Mouse (Mus musculus): ENCODE data around the gene Camkmt. TPM values are rescaled to one million over a fixed set of nuclear protein-coding genes. Genes with fewer than 3 reads are reported as not detected.

Camkmt gene
- polyA plus RNA-seq, 1 experiment from 2014 or later, result 6.9 TPM

GRCm38 (mm10) chr17:85089011-85089410, 1.3 kb upstream of the Camkmt start:
- no peak for DNase-seq (ENCODE audit: low read depth, low spot score)
- CTCF ChIA-PET, result interaction anchor here (1.3 kb wide), 1 partner anchor 8 kb away, joined by 3 read pairs; no protein-coding TSS in a partner anchor
- ATAC-seq, result no peak
- TF ChIP-seq CTCF (IDR thresholded peaks at IDR 0.05), result no peak
- POLR2A ChIA-PET, result no interaction called here
- H3K27me3 ChIP-seq, result no peaks in the 10 kb centered on the region
- in situ Hi-C loops (cut with MboI; ENCODE audit: low pct_unique_long_range_greater_than_20kb), result loop anchor here (10.0 kb wide), 1 partner anchor 64 kb away; the partner anchor contains the start of gene Slc3a1

DNA sequence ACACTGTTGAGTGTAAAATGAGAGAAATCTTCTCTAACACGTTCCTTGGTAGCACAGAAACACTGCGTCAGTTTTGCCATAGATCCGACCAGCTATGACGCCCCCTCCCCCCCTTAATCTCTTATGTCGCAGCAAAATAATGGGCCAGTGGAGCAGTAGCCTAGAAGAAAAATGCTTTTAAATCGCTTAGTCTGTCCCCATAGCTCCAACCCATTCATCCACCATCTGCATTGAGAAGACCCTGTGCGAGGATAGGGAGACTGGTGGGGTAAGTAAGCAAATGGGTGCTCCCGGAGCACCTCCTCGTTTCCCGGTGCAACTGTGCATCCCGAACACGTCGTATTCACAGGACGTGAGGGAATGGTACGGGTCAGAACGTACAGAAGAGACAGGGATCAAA, 731 bp upstream of the Camkmt start:
- CTCF ChIA-PET, result interaction anchor here (1.3 to 1.4 kb wide), 2 partner anchors 9 to 21 kb away, joined by 3 to 4 read pairs; no protein-coding TSS in a partner anchor
- ATAC-seq, result peak; percentile 6
- in situ Hi-C loops (cut with MboI; ENCODE audit: low pct_unique_long_range_greater_than_20kb), result loop anchor here (10.0 kb wide), 1 partner anchor 65 kb away; the partner anchor contains the start of gene Slc3a1

DNA sequence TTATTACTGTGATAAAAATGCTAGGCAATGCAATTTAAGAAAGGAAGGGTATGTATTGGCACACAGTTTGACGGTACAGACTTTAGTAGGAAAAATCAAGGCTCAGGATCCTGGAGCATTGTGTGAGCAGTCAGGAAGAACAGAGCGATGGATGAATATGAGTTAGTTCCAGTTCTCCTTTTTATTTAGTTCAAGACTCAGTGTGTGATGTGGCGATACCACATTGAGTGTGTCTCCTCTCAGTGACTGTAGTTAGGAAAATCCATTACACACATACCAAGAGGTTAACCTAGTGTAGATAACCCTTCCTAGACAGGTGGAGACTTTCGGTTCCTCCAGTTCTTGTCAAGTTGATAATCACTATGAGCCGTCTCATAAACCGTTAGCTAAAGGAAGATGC, 1.4 kb downstream of the Camkmt start:
- no peak for ATAC-seq
- POLR2A ChIA-PET, result no interaction called here
- no peak for TF ChIP-seq CTCF (IDR thresholded peaks at IDR 0.05)
- in situ Hi-C loops (cut with MboI; ENCODE audit: low pct_unique_long_range_greater_than_20kb), result no loop called here
- CTCF ChIA-PET, result interaction anchor here (1.2 kb wide), 2 partner anchors 95 to 98 kb away, joined by 3 to 4 read pairs; no protein-coding TSS in a partner anchor
- no peak for DNase-seq (ENCODE audit: low read depth, low spot score)
- H3K27me3 ChIP-seq, result no peaks in the 10 kb centered on the region

More for the DNA sequence above, 731 bp upstream of the Camkmt start:
- no peak for TF ChIP-seq CTCF (IDR thresholded peaks at IDR 0.05)
- DNase-seq (ENCODE audit: low read depth, low spot score), result no peak
- POLR2A ChIA-PET, result interaction anchor here (0.7 kb wide), 1 partner anchor 62 kb away, joined by 4 read pairs; no protein-coding TSS in a partner anchor
- no peaks in the 10 kb centered on the region for H3K27me3 ChIP-seq

GRCm38 (mm10) chr17:85096396-85096795, 6.0 kb downstream of the Camkmt start:
- no peak for DNase-seq (ENCODE audit: low read depth, low spot score)
- in situ Hi-C loops (cut with MboI; ENCODE audit: low pct_unique_long_range_greater_than_20kb), result no loop called here
- TF ChIP-seq CTCF (IDR thresholded peaks at IDR 0.05), result no peak
- ATAC-seq, result no peak
- POLR2A ChIA-PET, result no interaction called here
- H3K27me3 ChIP-seq, result no peaks in the 10 kb centered on the region
- CTCF ChIA-PET, result interaction anchor here (1.1 kb wide), 1 partner anchor 20 kb away, joined by 5 read pairs; no protein-coding TSS in a partner anchor

- no peaks in the 10 kb centered on the region for H3K27me3 ChIP-seq
- in situ Hi-C loops (cut with MboI; ENCODE audit: low pct_unique_long_range_greater_than_20kb), result no loop called here
- no peak for DNase-seq (ENCODE audit: low read depth, low spot score)
- ChIA-PET POLR2A (no interaction called here), CTCF (interaction anchor here (1.6 kb wide), 1 partner anchor 18 kb away, joined by 4 read pairs; no protein-coding TSS in a partner anchor)
- ATAC-seq, result no peak
- TF ChIP-seq CTCF (IDR thresholded peaks at IDR 0.05), result no peak
These were observed 8.4 kb downstream of the Camkmt start for GRCm38 (mm10) chr17:85098677-85099323.

GRCm38 (mm10) chr17:85100232-85100631, 9.9 kb downstream of the Camkmt start:
- no peaks in the 10 kb centered on the region for H3K27me3 ChIP-seq
- no peak for TF ChIP-seq CTCF (IDR thresholded peaks at IDR 0.05)
- in situ Hi-C loops (cut with MboI; ENCODE audit: low pct_unique_long_range_greater_than_20kb), result no loop called here
- ATAC-seq, result no peak
- no peak for DNase-seq (ENCODE audit: low read depth, low spot score)
- CTCF ChIA-PET, result interaction anchor here (0.8 to 1.6 kb wide), 2 partner anchors 8 to 17 kb away, joined by 3 to 4 read pairs; no protein-coding TSS in a partner anchor
- POLR2A ChIA-PET, result no interaction called here

GRCm38 (mm10) chr17:85101751-85102150, 11.4 kb downstream of the Camkmt start:
- CTCF ChIA-PET, result interaction anchor here (1.5 kb wide), 1 partner anchor 15 kb away, joined by 3 read pairs; no protein-coding TSS in a partner anchor
- H3K27me3 ChIP-seq, result no peaks in the 10 kb centered on the region
- in situ Hi-C loops (cut with MboI; ENCODE audit: low pct_unique_long_range_greater_than_20kb), result no loop called here
- no peak for TF ChIP-seq CTCF (IDR thresholded peaks at IDR 0.05)
- DNase-seq (ENCODE audit: low read depth, low spot score) (no peak), ATAC-seq (no peak)
- POLR2A ChIA-PET, result no interaction called here

DNA sequence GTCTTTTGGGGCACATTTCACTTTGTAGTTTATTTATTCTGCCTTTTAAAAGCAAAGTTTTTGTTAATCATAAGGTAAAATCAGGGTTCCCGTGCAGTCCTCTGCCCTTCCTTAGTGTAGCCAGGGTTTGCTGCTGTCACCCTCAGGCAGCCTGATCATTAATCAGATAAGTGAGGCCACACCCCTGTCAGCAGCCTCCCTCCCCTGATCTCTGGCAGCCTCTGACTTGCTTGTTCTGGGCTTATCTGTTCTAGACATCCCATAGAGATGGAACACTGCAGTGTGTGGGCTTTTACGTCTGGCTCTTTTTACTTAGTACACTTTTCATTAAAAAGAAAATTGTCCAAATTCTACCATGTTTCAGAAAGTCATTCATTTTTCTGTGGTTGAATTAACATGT, 13.0 kb downstream of the Camkmt start:
- ChIA-PET POLR2A (no interaction called here), CTCF (interaction anchor here (1.3 to 1.5 kb wide), 2 partner anchors 13 to 25 kb away, joined by 3 read pairs; no protein-coding TSS in a partner anchor)
- in situ Hi-C loops (cut with MboI; ENCODE audit: low pct_unique_long_range_greater_than_20kb), result no loop called here
- H3K27me3 ChIP-seq, result no peaks in the 10 kb centered on the region
- DNase-seq (ENCODE audit: low read depth, low spot score) (no peak), ATAC-seq (no peak)
- no peak for TF ChIP-seq CTCF (IDR thresholded peaks at IDR 0.05)

- no peak for TF ChIP-seq CTCF (IDR thresholded peaks at IDR 0.05)
- ChIA-PET POLR2A (no interaction called here), CTCF (interaction anchor here (4.1 kb wide), 1 partner anchor 79 kb away, joined by 22 read pairs; no protein-coding TSS in a partner anchor)
- no peaks in the 10 kb centered on the region for H3K27me3 ChIP-seq
- DNase-seq (ENCODE audit: low read depth, low spot score), result no peak
- ATAC-seq, result no peak
- in situ Hi-C loops (cut with MboI; ENCODE audit: low pct_unique_long_range_greater_than_20kb), result loop anchor here (10.0 kb wide), 1 partner anchor 236 kb away; no protein-coding TSS in a partner anchor
These were observed 20.3 kb downstream of the Camkmt start for GRCm38 (mm10) chr17:85110640-85111039.

- ATAC-seq (no peak), DNase-seq (ENCODE audit: low read depth, low spot score) (no peak)
- in situ Hi-C loops (cut with MboI; ENCODE audit: low pct_unique_long_range_greater_than_20kb), result loop anchor here (10.0 kb wide), 1 partner anchor 239 kb away; no protein-coding TSS in a partner anchor
- no peaks in the 10 kb centered on the region for H3K27me3 ChIP-seq
- no peak for TF ChIP-seq CTCF (IDR thresholded peaks at IDR 0.05)
- POLR2A ChIA-PET, result interaction anchor here (0.5 kb wide), 1 partner anchor 292 kb away, joined by 3 read pairs; no protein-coding TSS in a partner anchor
- CTCF ChIA-PET, result interaction anchor here (4.1 kb wide), 1 partner anchor 76 kb away, joined by 22 read pairs; no protein-coding TSS in a partner anchor
These were observed 23.1 kb downstream of the Camkmt start for GRCm38 (mm10) chr17:85113441-85113840.

GRCm38 (mm10) chr17:85116643-85117042, 26.3 kb downstream of the Camkmt start:
- DNase-seq (ENCODE audit: low read depth, low spot score), result no peak
- TF ChIP-seq CTCF (IDR thresholded peaks at IDR 0.05), result peak; percentile 90
- in situ Hi-C loops (cut with MboI; ENCODE audit: low pct_unique_long_range_greater_than_20kb), result loop anchor here (5.0 to 10.0 kb wide), 3 partner anchors 71 to 521 kb away; no protein-coding TSS in a partner anchor
- ChIA-PET CTCF (interaction anchor here (0.8 to 2.7 kb wide), 19 partner anchors 8 to 517 kb away, joined by 3 to 11 read pairs (median 4); no protein-coding TSS in a partner anchor), POLR2A (no interaction called here)
- H3K27me3 ChIP-seq, result no peaks in the 10 kb centered on the region
- no peak for ATAC-seq

Measured in Patski (cell line).